Mouse (Mus musculus): Measurements from ENCODE around the gene Pdss2. TPM values are rescaled to one million over a fixed set of nuclear protein-coding genes. Genes with fewer than 3 reads are reported as not detected.

Gene Pdss2
- total RNA-seq, 1 experiment: 16.6 TPM

GRCm38 (mm10) chr10:43373035-43373434 lies 151.7 kb downstream of the Pdss2 start:
- DNase-seq (ENCODE audit: low read depth, low spot score): no peak
- Histone ChIP-seq H3K9ac (ENCODE audit: insufficient read depth, low read depth, low read length, poor library complexity, severe bottlenecking) (no peak overlapping the region), H3K36me3 (ENCODE audit: control insufficient read depth, insufficient read depth, low read length, poor library complexity, severe bottlenecking) (no peaks in the 10 kb centered on the region), H3K27ac (ENCODE audit: insufficient read depth, low read depth, low read length, poor library complexity, severe bottlenecking) (no peak overlapping the region), H3K4me3 (ENCODE audit: insufficient read depth in 1 of 2, low read depth in 1 of 2, low read length in 2 of 2, poor library complexity in 1 of 2, severe bottlenecking in 1 of 2) (no peak overlapping the region), H3K4me1 (ENCODE audit: control insufficient read depth in 2 of 2, insufficient read depth in 2 of 2, low read length in 2 of 2, poor library complexity in 1 of 2) (peaks cover 0 to 8% of the 10 kb centered on the region in 2 experiments; a peak in 2 of 4 replicates), H3K9me3 (ENCODE audit: control insufficient read depth, insufficient read depth, low read depth, low read length) (no peaks in the 10 kb centered on the region)
- in situ Hi-C loops (cut with MboI; ENCODE audit: low sequenced_read_pairs in 2 of 2, unreplicated experiment in 2 of 2): no loop called here
- TF ChIP-seq CHD2 (IDR thresholded peaks at IDR 0.05; ENCODE audit: low read depth, low read length): no peak
- TF ChIP-seq ZC3H11A (IDR thresholded peaks at IDR 0.05; ENCODE audit: borderline replicate concordance, low read depth, low read length): no peak
- TF ChIP-seq MAFK (IDR thresholded peaks at IDR 0.05; ENCODE audit: insufficient read depth, low read depth, low read length): no peak
- TF ChIP-seq ZNF384 (IDR thresholded peaks at IDR 0.05; ENCODE audit: low read depth, low read length): no peak
- TF ChIP-seq HCFC1 (IDR thresholded peaks at IDR 0.05; ENCODE audit: borderline replicate concordance, insufficient read depth, low read length): no peak

- no peaks in the 10 kb centered on the region for H3K36me3 ChIP-seq (ENCODE audit: control insufficient read depth, insufficient read depth, low read length, poor library complexity, severe bottlenecking)
- H3K4me1 ChIP-seq (ENCODE audit: control insufficient read depth in 2 of 2, insufficient read depth in 2 of 2, low read length in 2 of 2, poor library complexity in 1 of 2): peaks cover 0 to 9% of the 10 kb centered on the region in 2 experiments; a peak in 2 of 4 replicates
- DNase-seq (ENCODE audit: low read depth, low spot score): no peak
- H3K9ac ChIP-seq (ENCODE audit: insufficient read depth, low read depth, low read length, poor library complexity, severe bottlenecking): no peak overlapping the region
- no peak overlapping the region for H3K4me3 ChIP-seq (ENCODE audit: insufficient read depth in 1 of 2, low read depth in 1 of 2, low read length in 2 of 2, poor library complexity in 1 of 2, severe bottlenecking in 1 of 2)
- no peaks in the 10 kb centered on the region for H3K9me3 ChIP-seq (ENCODE audit: control insufficient read depth, insufficient read depth, low read depth, low read length)
- TF ChIP-seq MAFK (IDR thresholded peaks at IDR 0.05; ENCODE audit: insufficient read depth, low read depth, low read length) (no peak), ZNF384 (IDR thresholded peaks at IDR 0.05; ENCODE audit: low read depth, low read length) (no peak), ZC3H11A (IDR thresholded peaks at IDR 0.05; ENCODE audit: borderline replicate concordance, low read depth, low read length) (no peak), HCFC1 (IDR thresholded peaks at IDR 0.05; ENCODE audit: borderline replicate concordance, insufficient read depth, low read length) (no peak), CHD2 (IDR thresholded peaks at IDR 0.05; ENCODE audit: low read depth, low read length) (no peak)
- in situ Hi-C loops (cut with MboI; ENCODE audit: low sequenced_read_pairs in 2 of 2, unreplicated experiment in 2 of 2): no loop called here
- H3K27ac ChIP-seq (ENCODE audit: insufficient read depth, low read depth, low read length, poor library complexity, severe bottlenecking): no peak overlapping the region
Measured at GRCm38 (mm10) chr10:43373666-43374065, 152.4 kb downstream of the Pdss2 start.

GRCm38 (mm10) chr10:43375286-43375685 lies 154.0 kb downstream of the Pdss2 start:
- in situ Hi-C loops (cut with MboI; ENCODE audit: low sequenced_read_pairs in 2 of 2, unreplicated experiment in 2 of 2): no loop called here
- Histone ChIP-seq H3K9ac (ENCODE audit: insufficient read depth, low read depth, low read length, poor library complexity, severe bottlenecking) (no peak overlapping the region), H3K4me1 (ENCODE audit: control insufficient read depth in 2 of 2, insufficient read depth in 2 of 2, low read length in 2 of 2, poor library complexity in 1 of 2) (peaks cover 0 to 9% of the 10 kb centered on the region in 2 experiments; a peak in 2 of 4 replicates), H3K27ac (ENCODE audit: insufficient read depth, low read depth, low read length, poor library complexity, severe bottlenecking) (no peak overlapping the region), H3K9me3 (ENCODE audit: control insufficient read depth, insufficient read depth, low read depth, low read length) (no peaks in the 10 kb centered on the region), H3K36me3 (ENCODE audit: control insufficient read depth, insufficient read depth, low read length, poor library complexity, severe bottlenecking) (no peaks in the 10 kb centered on the region), H3K4me3 (ENCODE audit: insufficient read depth in 1 of 2, low read depth in 1 of 2, low read length in 2 of 2, poor library complexity in 1 of 2, severe bottlenecking in 1 of 2) (no peak overlapping the region)
- no peak for DNase-seq (ENCODE audit: low read depth, low spot score)
- TF ChIP-seq HCFC1 (IDR thresholded peaks at IDR 0.05; ENCODE audit: borderline replicate concordance, insufficient read depth, low read length): no peak
- TF ChIP-seq ZC3H11A (IDR thresholded peaks at IDR 0.05; ENCODE audit: borderline replicate concordance, low read depth, low read length): no peak
- no peak for TF ChIP-seq CHD2 (IDR thresholded peaks at IDR 0.05; ENCODE audit: low read depth, low read length)
- TF ChIP-seq MAFK (IDR thresholded peaks at IDR 0.05; ENCODE audit: insufficient read depth, low read depth, low read length): no peak
- TF ChIP-seq ZNF384 (IDR thresholded peaks at IDR 0.05; ENCODE audit: low read depth, low read length): no peak

GRCm38 (mm10) chr10:43376749-43377148 lies 155.5 kb downstream of the Pdss2 start:
- no peaks in the 10 kb centered on the region for H3K9me3 ChIP-seq (ENCODE audit: control insufficient read depth, insufficient read depth, low read depth, low read length)
- H3K4me3 ChIP-seq (ENCODE audit: insufficient read depth in 1 of 2, low read depth in 1 of 2, low read length in 2 of 2, poor library complexity in 1 of 2, severe bottlenecking in 1 of 2): no peak overlapping the region
- no peak overlapping the region for H3K27ac ChIP-seq (ENCODE audit: insufficient read depth, low read depth, low read length, poor library complexity, severe bottlenecking)
- peaks cover 0 to 9% of the 10 kb centered on the region in 2 experiments; a peak in 2 of 4 replicates for H3K4me1 ChIP-seq (ENCODE audit: control insufficient read depth in 2 of 2, insufficient read depth in 2 of 2, low read length in 2 of 2, poor library complexity in 1 of 2)
- H3K9ac ChIP-seq (ENCODE audit: insufficient read depth, low read depth, low read length, poor library complexity, severe bottlenecking): no peak overlapping the region
- in situ Hi-C loops (cut with MboI; ENCODE audit: low sequenced_read_pairs in 2 of 2, unreplicated experiment in 2 of 2): no loop called here
- no peak for DNase-seq (ENCODE audit: low read depth, low spot score)
- TF ChIP-seq CHD2 (IDR thresholded peaks at IDR 0.05; ENCODE audit: low read depth, low read length) (no peak), ZNF384 (IDR thresholded peaks at IDR 0.05; ENCODE audit: low read depth, low read length) (no peak), ZC3H11A (IDR thresholded peaks at IDR 0.05; ENCODE audit: borderline replicate concordance, low read depth, low read length) (no peak), MAFK (IDR thresholded peaks at IDR 0.05; ENCODE audit: insufficient read depth, low read depth, low read length) (no peak), HCFC1 (IDR thresholded peaks at IDR 0.05; ENCODE audit: borderline replicate concordance, insufficient read depth, low read length) (no peak)
- H3K36me3 ChIP-seq (ENCODE audit: control insufficient read depth, insufficient read depth, low read length, poor library complexity, severe bottlenecking): no peaks in the 10 kb centered on the region

Data from ES-E14 (cell line).